Mouse (Mus musculus) bone marrow, adult 2 months (tissue): Measurements from ENCODE around the gene Lmx1b. TPM values are rescaled to one million over a fixed set of nuclear protein-coding genes. Genes with fewer than 3 reads are reported as not detected.

ENCODE experiments used
- H3K27ac ChIP-seq: fragments of 200-500 bp; 2 replicates; pipeline ENCODE4 v1.5.1; 2012; ENCODE audit warnings: low read depth, mild to moderate bottlenecking, control low read depth, inconsistent platforms, low read length; ENCODE audit not compliant: control insufficient read depth, poor library complexity, insufficient read depth
- H3K4me1 ChIP-seq: fragments of 200-500 bp; 2 replicates; pipeline ENCODE4 v1.6.1; 2011; ENCODE audit warnings: low read length; ENCODE audit not compliant: control insufficient read depth, insufficient read depth
- H3K4me3 ChIP-seq: fragments of 200-500 bp; replicated peaks from 2 replicates; pipeline ENCODE3; 2011; ENCODE audit warnings: mild to moderate bottlenecking, low read depth, low read length, control low read depth; ENCODE audit not compliant: control insufficient read depth
- CTCF ChIP-seq: fragments of 200-500 bp; IDR thresholded peaks from 2 replicates; pipeline ENCODE4 v1.5.1; 2011; ENCODE audit warnings: low read length, control low read depth; ENCODE audit not compliant: control insufficient read depth, insufficient read depth
- POLR2A ChIP-seq: fragments of 200-500 bp; IDR thresholded peaks from 2 replicates; pipeline ENCODE4 v1.6.1; 2011; ENCODE audit warnings: low read depth, mild to moderate bottlenecking, control low read depth, low read length, borderline replicate concordance; ENCODE audit not compliant: control insufficient read depth
- WGBS: fragments of 180-500 bp; shearing (Covaris S2); methylation state at CpG from one replicate; pipeline ENCODE4 v1.1.7; 2018; 5-methylcytosine and 5-hydroxymethylcytosine counted together
- polyA plus RNA-seq: library from polyadenylated mRNA; stranded (reverse); fragments of >200 nt; gene quantifications from 2 replicates; pipeline ENCODE4 v1.2.4, GENCODE M21; 2011; ENCODE audit warnings: low replicate concordance; ENCODE audit not compliant: missing spikeins, insufficient read depth, insufficient read length

Lmx1b gene
- polyA plus RNA-seq, 1 experiment = not detected

DNA sequence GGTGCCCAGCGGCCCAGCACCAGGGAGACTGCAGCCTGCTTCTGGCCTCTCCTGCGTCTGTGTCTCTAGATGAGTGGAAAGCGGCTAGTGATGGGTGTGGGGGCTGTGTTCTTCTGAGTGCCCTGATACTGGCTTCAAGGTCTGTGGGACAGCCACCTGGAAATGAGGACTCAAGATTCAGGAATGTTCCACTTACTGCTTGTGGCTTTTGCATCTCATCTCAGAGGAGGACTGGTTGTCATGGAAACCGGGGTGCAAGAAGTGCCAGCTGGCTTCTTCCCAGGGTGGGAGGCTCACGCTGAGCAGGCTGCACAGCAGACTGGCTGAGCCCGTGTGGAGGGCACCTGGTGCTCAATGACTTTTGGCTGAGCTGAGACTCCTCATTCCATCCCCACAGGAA lies 93.4 kb downstream of the Lmx1b start:
- no peak overlapping the region for H3K4me3 ChIP-seq
- WGBS = 35% methylated on average over 6 of the region's 6 CpGs
- H3K27ac ChIP-seq = no peak overlapping the region
- H3K4me1 ChIP-seq = no peaks in the 10 kb centered on the region
- TF ChIP-seq CTCF (no peak), POLR2A (no peak)

DNA sequence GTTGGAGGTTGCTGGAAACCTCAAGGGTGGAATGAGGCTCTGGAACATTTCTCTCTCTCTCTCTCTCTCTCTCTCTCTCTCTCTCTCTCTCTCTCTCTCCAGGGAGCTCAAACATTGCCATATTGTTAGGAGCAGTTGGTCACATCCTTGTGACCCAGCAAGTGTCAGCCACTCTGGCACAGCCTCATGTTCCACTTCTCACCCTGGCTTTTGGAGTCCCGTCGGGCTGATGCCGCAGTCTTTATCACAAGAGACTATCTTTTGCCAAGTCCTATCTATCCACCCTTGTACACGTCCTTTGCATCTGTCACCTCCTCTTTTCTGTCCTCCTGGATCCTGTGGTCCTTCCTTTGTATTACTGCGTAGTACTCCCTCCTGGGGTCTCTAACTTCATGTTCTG lies 94.3 kb downstream of the Lmx1b start:
- H3K4me1 ChIP-seq = no peaks in the 10 kb centered on the region
- TF ChIP-seq CTCF = no peak
- no peak for TF ChIP-seq POLR2A
- H3K4me3 ChIP-seq = no peak overlapping the region
- 79% methylated on average over 5 of the region's 5 CpGs for WGBS
- H3K27ac ChIP-seq = no peak overlapping the region

DNA sequence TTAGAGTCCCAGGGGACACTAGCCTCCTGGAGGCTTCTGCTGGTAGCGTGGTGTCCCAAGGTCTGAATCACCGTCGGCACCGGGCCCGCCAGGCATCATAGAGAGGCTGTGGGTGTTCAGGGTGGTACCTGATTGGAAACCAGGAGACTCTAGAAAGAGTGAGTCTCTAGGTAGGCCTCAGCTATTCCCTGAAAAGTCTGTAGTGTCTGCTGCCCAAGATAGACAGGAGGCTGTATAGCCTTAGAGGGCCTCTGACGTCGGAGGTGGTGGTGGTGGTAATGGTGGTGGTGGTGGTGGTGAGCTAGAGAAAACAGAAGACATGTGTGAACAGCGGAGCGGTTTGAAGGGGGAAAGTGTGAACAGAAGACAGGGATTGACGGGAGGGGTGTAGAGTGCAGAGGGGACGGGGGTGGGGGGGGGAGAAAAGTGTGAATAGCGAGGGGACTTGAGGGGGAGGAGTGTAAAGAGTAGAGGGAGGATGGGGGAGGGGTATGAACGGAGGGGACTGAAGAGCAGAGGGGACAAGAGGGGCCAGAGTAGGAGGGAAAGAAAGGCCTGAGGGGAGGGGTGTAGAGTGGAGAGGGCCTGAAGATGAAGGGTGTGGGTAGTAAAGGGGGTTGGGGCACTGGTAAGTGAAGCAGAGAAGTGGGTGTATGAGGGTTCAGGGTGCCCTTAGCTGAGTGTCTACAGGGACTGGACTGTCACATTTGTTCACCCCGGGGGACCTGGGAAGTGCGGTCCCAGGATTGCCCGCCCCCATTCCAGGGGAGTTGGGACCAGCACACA lies 95.3 kb downstream of the Lmx1b start:
- 32% methylated on average over 16 of the region's 16 CpGs for WGBS
- no peak overlapping the region for H3K4me3 ChIP-seq
- no peak overlapping the region for H3K27ac ChIP-seq
- TF ChIP-seq POLR2A (no peak), CTCF (no peak)
- H3K4me1 ChIP-seq = no peaks in the 10 kb centered on the region

DNA sequence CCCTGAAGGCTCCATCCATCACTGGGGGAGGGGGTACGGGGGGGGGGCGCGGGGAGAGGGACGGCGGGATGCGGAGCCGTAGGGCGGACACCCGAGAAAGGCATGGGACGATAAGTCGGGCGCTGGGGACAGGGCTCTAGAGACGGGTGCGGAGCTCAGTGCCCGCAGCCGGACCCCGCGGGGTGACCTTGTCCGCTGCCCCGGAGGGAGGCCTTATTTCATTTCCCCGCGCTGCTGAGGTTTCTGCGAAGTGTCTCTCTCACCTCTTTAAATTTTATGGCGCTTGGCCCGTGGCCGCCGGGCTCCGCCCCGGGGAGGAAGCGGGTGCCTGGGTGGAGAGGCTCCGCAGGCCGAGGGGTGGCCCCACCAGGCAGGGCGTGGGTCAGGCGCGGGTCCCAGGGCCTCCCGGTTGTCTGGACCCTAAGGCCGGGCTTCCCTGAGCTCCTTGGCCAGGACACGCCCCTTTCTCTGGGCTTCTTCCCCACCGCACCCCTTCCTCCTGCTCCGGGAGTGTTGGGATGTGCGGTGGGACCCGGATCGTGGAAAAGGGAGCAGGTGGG lies 96.0 kb downstream of the Lmx1b start:
- 1% methylated on average over 43 of the region's 43 CpGs for WGBS
- H3K27ac ChIP-seq = no peak overlapping the region
- no peak overlapping the region for H3K4me3 ChIP-seq
- TF ChIP-seq POLR2A (no peak), CTCF (no peak)
- no peaks in the 10 kb centered on the region for H3K4me1 ChIP-seq

DNA sequence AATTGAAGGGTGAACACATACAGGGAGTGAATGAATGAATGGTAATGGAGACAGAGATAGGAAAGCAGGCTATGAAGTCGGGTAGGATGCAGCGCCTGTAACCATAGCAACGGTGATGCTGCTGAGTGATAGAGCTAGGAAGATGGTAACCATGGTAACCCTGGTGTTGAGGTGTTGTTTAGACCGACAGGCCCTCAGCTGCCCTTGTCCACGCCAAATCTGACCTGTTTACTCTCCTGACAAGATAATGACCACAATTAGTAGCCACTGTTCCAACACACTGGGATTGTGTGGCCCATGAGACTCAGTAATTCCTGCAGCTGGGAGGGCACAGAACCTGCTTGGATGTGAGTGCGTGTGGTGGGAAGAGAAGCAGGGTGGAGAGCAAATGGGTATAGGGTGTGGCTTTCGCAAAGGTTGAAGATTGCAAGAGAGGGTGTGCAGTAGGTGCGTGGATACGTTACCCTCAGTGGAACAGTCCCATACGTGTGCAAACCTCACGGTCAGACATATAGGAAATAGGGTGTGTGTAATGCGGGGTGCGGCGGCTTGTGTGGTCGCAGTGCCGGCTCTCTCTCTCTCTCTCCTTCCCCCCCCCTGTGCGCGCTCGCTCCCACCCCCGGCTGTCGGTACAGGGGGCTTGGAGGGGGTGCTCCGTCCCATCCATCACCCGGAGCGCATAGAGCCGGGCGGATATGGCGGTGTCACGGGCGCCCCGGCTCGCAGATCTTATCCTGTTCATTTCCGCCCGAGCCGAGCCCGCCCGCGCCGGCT lies 96.7 kb downstream of the Lmx1b start:
- WGBS = 1% methylated on average over 38 of the region's 38 CpGs
- TF ChIP-seq POLR2A (no peak), CTCF (no peak)
- H3K4me3 ChIP-seq = no peak overlapping the region
- H3K4me1 ChIP-seq = no peaks in the 10 kb centered on the region
- no peak overlapping the region for H3K27ac ChIP-seq

DNA sequence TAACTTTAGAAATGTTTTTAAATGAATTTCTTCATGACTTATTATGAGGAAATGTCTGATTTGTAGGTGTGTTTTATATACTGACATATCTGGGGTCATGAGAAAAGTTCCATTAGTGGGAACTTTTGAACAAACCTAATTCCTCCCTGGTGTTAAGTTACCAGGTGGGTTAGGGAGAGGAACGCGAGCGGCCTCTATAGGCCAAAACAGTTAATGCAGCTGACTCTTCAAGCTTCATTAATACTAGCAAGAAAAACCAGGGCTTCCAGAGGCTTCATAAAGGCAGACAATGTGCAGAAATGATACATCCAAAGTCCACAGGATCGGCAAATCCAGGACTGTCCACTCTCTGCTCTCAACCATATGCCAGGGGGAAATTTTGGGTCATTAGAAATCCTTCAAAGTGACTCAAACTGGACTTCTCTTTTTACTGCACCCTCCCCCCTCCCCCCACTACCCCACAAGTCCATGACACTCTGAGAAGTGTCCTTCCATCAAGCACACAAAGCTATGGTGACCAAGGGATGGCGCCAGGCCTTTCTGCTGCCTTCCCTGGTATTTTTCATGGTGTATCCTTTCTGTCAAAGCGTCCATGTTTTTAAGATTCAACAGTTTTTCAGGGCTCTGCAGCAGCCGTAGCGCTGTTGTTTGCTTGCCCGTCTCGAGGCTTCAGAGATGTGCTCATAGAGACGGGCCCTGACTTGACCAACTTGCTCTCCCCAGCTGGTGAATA lies 97.4 kb downstream of the Lmx1b start:
- Histone ChIP-seq H3K27ac (no peak overlapping the region), H3K4me3 (no peak overlapping the region), H3K4me1 (no peaks in the 10 kb centered on the region)
- WGBS = 3% methylated on average over 11 of the region's 11 CpGs
- TF ChIP-seq CTCF (0 out of 2 replicates have a peak, but pooled peaks have one; percentile 18), POLR2A (no peak)

DNA sequence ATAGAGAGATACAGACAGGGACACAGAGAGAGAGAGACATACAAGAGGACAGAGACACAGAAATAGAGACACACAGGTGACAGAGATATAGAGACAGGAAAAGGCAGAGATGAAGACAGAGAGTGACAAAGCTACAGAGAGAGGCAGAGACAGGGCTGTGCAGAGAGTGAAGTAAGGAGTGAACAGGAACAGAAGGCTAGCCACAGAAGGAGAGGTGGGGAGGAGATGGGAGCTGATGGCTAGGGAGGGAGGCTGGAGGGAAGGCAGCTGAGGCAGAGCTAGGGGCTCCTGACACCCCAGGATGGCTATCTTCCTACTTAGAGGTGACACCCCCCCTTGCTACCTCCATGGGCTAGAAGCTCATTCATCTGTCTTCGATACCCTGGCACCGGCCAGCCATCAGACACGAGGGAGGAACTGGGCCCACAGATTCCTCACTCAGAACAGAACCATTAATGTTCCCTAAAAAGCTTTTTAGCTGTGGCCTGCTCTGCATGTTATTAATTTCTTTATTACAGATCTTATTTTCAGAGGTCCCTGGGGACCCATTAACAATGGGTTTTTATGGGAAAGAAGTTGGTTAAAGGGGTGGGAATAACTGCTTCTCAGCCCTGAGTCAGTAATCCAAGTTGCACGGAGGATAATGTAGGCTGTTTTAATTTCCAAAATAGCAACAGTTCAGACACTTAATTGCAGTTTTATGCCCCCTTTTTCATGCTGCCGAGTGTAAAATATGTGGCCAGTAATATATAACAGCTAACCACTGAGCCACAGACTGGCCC lies 114.8 kb downstream of the Lmx1b start:
- no peak overlapping the region for H3K4me3 ChIP-seq
- H3K27ac ChIP-seq = no peak overlapping the region
- WGBS = 61% methylated on average over 5 of the region's 5 CpGs
- no peaks in the 10 kb centered on the region for H3K4me1 ChIP-seq
- no peak for TF ChIP-seq CTCF
- no peak for TF ChIP-seq POLR2A
